Mouse (Mus musculus) kidney, adult 9 months (tissue): ENCODE data around the gene Psmd9.
A peak's percentile ranks its signal among the peaks of the same experiment; 100 is the strongest.
"Not testable (repeated sequence)": the region's sequence is repeated elsewhere in the genome, so short reads cannot be mapped to it uniquely, and the experiment has no call there.

Experiments
- DNase-seq: peaks from one replicate; pipeline ENCODE4 v3.0.0; 2022

Gene Psmd9

DNA sequence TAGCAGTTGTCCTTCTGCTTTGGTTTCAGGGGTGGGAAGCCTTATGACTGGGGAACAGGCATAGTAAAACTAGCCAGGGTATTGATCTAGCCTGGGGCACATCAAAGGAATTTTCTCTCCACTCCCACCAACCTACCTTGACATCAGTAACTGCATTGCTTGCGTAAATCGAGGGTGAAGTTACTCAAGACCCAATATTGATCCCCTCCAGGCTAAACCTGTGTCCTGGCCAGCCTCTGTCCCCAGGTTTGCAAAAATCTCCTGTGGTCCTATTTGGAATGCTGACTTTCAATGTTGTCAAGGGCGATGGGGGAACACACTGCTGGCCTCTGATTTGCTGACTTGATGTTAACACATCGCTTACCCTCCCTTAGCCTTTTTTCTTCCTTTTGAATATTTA is 27.5 kb downstream of the Psmd9 start:
- no peak for DNase-seq

DNA sequence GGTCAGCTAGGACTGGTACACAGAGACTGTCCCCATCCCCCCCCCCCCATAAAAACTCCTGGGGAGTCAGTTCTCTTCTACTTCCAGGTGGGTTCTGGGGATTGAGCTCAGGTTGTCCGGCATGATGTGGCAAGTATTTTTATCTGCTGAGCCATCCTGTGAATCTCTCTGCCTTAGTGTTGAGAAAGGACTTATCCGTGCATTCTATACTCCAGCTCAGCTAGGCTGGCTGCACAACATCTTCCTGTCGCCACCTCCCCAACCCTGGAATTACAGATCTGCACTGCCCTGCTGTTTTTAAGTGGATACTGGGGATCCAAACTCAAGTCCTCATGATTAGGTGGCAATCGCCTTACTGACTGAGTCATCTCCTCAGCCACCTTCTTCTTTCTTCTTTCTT is 29.3 kb downstream of the Psmd9 start:
- no peak for DNase-seq

DNA sequence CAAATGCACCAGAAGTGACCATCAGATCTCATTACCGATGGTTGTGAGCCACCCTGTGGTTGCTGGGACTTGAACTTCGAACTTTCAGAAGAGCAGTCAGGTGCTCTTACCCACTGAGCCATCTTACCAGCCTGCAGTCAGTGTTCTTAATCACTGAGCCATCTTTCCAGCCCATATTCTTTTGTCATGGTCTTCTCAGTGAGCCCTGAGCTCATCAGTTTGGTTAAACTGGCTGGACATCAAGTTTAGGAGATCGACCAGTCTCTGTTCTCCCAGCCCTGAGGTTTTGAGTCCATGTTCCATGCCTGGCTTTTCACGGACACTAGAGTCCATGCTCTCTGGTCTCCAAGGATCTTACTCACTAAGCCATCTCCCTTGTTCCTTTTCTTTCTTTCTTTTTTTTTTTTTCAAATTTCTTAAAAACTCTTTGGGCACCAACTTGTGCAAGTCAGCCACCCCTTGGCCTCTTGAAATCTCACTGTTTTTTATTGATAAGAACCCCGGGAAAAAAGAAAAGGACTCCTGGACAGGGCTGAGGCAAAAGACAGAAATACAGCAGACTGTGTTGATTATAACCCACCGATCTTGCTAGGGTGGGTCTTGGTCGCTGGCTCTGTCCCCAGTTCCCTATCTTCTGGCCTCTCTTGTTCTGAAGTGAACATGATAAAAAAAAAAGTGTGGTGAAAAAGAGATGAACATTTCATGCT is 31.8 kb downstream of the Psmd9 start:
- DNase-seq, result not testable (repeated sequence)

DNA sequence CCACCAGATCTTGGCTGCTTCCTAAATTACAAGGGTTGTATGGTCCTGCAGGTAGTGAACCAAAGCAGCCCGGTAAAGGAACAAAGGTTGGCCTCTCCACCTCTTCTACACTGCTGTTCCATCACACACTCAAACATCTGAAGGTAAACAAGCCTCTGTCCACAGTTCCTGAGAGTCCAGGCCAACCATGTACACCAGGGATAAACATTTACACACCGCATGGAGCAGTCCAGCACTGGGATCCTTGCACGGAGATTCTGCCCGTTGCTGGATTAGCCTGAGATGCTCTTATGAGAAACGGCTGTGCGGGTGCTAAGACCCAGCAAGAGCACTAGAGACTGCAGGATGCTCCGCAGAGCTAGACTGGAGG is 32.3 kb downstream of the Psmd9 start:
- DNase-seq, result peak; percentile 78

DNA sequence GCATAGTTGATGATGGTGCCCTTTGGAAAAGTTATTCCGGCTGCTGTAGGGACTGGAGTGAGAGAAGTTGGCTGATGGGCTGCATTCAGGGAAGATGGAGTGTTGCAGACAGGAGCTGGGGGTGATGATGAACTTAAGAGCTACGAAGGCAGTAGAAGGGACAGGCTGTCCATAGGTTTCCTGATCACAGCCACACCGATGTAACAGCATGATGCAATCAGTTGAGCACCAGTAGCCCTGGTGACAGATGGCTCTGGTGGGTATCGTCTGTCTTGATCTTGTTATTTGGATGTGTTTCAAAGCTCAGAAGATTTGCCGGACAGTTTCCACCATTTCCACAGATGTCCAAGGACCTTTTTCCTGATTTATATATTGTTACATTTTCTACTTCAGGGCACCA is 32.8 kb downstream of the Psmd9 start:
- no peak for DNase-seq

DNA sequence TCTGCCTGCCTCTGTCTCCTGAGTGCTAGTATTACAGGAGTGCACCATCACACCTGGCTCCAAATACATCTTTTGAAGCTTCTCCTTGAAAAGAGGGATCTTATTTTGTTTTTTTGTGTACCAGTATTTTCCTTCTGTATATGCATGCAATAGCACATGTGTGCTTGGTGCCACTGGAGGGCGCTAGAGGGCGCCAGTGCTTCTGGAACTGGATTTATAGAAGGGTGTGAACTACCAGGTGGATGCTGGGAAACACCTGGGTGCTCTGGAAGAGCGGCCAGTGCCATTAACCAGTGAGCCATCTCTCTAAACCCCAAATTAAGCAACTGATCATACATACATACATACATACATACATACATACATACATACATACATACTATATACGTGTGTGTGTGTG is 33.6 kb downstream of the Psmd9 start:
- not testable (repeated sequence) for DNase-seq

DNA sequence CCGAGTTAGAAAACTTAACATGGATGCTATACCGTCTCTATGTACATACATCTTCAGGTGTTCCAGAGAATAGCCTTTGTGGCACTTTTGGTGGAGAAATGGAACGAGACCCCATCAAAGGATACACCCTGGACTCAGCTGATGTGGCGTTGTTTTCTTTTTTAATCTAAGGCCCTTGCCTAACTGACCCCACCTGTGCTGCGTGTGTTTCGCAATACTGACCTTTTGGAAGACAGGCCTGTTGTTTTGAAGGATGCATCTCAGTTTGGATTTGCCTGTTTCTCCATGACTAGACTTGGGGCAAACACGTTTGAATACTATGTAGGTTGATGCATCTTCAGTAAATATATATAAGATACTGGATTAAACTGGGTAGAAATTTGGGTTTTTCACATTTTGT is 34.4 kb downstream of the Psmd9 start:
- not testable (repeated sequence) for DNase-seq

DNA sequence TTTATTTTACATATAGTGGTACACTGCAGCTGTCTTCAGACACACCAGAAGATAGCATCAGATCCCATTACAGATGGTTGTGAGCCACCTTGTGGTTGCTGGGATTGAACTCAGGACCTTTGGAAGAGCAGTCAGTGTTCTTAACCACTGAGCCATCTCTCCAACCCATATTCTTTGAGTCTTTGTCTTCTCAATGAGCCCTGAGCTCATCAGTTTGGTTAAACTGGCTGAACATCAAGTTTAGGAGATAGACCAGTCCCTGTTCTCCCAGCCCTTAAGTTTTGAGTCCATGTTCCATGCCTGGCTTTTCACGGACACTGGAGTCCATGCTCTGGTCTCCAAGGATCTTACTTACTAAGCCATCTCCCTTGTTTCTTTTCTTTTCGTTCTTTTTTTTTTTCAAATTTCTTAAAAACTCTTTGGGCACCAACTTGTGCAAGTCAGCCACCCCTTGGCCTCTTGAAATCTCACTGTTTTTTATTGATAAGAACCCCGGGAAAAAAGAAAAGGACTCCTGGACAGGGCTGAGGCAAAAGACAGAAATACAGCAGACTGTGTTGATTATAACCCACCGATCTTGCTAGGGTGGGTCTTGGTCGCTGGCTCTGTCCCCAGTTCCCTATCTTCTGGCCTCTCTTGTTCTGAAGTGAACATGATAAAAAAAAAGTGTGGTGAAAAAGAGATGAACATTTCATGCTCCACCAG is 53.3 kb downstream of the Psmd9 start:
- DNase-seq, result not testable (repeated sequence)

DNA sequence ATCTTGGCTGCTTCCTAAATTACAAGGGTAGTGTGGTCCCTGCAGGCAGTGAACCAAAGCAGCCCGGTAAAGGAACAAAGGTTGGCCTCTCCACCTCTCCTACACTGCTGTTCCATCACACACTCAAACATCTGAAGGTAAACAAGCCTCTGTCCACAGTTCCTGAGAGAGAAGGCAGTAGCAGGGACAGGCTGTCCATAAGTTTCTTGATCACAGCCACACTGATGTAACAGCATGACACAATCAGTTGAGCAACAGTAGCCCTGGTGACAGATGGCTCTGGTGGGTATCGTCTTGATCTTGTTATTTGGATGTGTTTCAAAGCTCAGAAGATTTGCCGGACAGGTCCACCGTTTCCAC is 53.8 kb downstream of the Psmd9 start:
- peak; percentile 86 for DNase-seq

DNA sequence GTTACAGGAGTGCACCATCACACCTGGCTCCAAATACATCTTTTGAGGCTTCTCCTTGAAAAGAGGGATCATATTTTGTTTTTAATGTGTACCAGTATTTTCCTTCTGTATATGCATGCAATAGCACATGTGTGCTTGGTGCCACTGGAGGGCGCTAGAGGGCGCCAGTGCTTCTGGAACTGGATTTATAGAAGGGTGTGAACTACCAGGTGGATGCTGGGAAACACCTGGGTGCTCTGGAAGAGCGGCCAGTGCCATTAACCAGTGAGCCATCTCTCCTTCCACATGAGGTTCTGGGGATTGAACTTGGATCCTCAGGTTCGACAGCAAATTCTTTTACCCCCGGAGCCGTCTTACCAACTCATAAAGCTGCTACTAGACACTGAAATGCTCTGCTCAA is 54.6 kb downstream of the Psmd9 start:
- not testable (repeated sequence) for DNase-seq

DNA sequence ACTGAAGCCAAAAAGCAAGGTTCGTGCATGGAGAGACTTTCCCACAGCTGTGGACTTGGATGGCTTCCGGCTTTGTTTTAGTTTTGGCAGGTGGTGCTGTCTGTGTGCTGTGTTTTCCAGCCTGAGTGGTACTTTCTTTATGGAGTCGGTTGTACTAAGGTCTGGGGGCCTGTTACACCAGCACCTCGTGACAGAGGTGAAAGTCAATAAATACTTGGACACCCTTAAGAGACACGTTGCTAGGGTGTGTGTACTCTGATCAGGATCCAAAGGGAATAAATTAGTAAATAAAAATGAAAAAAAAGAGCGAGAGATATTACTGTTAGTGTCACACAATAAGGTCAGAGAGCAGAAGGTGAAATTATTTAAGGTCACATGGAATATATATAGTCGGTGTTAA is 57.6 kb downstream of the Psmd9 start:
- DNase-seq, result no peak

DNA sequence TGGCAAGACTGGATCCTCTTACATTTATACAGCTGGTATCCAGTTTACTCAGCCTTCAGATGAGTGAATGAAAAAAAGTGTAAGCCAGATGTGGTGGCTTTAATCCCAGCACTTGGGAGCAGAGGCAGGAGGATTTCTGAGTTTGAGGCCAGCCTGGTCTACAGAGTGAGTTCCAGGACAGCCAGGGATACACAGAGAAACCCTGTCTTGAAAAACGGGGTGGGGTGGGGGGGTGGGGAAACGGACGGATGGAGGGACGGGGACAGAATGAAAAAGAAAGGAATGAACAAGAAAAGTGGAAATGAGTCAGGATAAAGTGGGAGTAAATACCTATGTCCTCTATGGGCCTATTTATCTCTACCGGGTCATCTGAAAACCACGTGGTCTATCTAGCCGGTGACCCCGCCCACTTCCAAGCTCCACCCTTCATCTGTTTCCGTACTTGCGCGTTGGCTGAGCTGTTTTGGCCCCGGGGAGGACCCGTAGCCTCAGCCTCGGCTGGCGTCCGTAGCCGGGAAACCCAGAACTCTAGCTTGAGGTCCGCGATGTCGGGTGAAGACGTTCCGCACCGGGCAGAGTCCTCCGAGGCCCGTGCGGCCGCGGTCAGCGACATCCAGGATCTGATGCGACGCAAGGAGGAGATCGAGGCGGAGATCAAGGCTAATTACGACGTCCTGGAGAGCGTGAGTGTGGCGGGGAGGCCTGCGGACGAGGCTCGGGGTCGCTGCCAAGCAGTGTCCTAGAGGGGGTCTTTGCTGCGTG is 58.7 kb downstream of the Psmd9 start:
- DNase-seq, result peak; percentile 97

DNA sequence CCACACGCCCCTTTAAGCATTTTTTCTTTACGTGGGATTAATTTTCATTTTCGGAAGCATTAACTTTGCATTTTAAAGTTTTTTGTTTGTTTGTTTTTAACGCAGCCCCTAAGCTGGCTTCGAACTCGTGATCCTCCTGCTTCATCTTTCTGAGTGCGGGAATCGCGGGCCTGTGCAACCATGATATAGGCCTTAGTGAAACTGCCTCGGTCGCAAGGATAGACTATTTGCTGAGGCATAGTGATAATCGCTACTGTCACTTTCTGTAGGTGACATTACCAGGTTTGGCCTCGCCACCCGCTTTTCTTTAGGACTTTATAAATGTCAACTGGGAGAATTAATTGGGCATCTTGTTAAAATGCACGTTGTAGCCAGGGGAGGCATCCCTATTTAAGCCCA is 59.3 kb downstream of the Psmd9 start:
- DNase-seq, result no peak

DNA sequence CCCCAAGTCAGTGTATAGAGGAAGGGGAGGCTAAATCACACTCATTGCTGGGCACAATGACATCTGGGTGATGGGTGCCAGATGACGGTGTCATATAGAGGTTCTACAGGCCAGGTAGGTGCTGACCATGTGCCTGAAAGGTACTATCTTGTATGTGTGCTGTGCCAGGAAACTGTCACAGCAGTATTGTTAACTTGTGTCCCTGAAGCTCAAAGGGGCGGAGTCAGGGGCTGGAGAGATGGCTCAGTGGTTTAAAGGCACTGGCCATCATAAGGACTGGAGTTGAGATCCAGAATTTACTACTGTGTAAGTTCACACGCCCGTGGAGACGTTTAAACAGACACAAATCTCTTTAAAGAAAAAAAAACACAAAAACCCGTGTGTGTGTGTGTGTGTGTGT is 60.1 kb downstream of the Psmd9 start:
- no peak for DNase-seq

DNA sequence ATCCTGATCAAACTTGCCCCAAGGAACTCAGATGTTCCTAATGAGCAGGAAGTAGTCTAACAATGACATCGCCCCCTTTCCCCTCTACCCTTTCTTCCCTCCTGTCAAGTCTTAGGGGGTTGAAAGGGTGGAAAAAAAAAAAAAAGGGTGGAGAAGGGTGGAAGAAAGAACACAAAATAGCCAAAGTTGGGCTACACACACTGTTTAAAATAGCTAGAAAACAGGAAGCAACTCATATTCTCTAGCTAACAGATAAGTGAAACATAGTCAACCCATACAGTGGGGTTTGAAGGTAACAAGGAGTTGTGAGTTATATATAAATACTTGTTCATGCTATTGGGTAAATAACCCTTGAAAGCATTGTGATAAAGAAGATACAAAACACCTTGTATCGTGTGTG is 63.0 kb downstream of the Psmd9 start:
- no peak for DNase-seq

DNA sequence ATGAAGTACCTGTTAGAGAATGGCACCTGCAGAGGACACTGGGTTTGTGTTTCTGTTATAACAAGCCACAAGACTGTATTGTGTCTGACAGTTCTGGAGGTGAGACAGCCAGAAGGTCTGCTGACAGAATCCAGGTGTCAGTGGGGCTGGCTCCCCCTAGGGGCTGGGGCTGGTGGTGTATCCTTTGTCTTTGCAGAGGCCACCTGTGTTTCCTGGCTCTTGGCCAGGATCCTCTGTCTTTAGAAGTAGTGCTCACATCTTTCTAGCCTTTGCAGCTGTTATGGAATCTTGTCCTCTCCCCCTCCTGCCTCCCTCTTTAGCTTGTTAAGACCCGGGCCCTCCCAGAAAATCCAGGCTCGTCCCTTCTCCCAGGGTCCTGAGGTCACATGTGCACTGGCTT is 66.5 kb downstream of the Psmd9 start:
- peak; percentile 75 for DNase-seq

DNA sequence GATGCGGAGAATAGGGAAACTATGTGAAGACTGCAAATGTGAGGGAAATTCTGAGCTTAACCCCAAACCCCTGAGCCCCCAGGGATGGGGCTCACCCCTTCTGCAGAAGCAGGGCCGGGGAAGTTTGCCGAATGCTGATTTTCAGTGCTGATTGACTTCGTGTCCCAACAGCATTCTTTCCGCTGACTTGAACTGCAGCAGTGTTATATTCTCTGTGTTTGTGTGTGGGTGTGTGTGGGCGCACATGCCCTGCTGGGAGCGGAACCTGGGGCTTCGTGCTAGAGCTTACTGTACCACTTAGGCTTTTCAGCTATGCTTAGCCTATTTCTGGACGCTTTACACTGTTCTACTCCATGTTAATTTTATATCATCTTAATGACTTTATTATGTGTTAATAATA is 67.2 kb downstream of the Psmd9 start:
- no peak for DNase-seq

DNA sequence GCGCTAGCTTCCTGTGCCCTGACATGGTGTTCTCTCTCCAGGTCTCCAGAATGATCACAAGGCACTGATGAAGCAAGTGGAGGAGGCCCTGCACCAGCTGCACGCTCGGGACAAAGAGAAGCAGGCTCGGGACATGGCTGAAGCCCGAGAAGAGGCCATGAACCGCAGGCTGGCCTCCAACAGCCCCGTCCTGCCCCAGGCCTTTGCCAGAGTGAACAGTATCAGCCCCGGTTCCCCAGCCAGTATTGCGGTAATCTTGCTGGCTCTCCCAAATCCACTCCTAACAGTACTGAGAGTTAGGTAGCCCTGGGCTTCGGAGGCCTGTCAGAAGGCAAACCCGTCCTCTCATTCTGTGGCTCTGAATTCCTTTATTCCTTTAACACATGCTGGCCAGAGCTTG is 70.3 kb downstream of the Psmd9 start:
- DNase-seq, result no peak

DNA sequence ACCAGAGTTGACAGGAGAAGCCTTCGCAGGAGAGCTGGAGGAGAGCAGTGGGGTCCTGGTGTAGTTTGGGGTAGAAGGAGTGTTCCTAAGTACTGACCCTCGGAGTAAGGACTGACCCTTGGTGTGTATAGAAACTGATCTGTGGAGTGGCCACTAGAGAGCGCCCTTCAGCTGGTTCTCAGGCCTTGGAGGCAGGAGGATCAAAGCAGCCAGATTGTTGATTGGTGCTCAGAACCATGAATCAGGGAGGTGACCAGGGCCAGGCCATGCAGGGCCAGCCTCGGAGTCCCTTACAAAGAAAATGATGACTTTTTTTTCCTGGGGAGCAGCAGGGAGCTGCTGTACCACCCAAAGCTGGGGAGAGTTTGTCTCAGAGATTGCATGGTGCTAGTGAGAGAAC is 76.3 kb downstream of the Psmd9 start:
- DNase-seq, result peak; percentile 45

DNA sequence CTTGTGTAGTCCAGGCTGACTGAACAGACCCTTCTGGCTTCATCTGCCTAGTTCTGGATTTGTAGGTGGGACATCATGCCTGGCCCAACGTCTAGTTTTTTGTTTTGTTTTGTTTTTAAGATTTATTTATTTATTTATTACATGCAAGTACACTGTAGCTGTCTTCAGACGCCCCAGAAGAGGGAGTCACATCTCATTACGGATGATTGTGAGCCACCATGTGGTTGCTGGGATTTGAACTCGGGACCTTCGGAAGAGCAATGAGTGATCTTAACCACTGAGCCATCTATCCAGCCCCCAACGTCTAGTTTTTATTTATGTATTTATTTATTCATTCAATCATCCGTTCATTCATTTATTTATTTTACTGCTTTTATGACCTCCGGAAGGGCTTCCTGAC is 82.2 kb downstream of the Psmd9 start:
- no peak for DNase-seq

DNA sequence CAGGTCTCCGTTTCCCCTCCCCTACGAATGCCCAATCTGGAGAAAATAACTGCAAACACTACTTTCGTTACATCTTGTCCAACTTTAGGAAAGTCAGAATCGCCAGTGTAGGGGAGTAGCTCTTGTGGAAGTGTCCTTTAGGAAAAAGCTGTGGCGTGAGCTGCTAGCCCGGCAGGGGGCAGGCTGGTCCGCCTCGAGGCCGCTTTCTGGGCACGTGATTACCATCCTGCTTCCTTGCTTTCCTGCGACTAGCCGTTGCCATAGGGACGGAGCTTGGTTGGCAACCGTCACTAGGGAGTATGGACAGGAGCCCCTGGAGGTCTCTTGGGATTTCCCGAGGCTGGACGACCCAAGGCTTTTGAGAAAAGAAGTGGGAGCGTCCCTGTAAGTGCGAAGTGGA is 82.6 kb downstream of the Psmd9 start, which contains the start of gene Wdr66:
Gene Wdr66 (plus strand): TSS at position 269 of the 400 bp plus-strand sequence.
- DNase-seq, result peak; percentile 90

DNA sequence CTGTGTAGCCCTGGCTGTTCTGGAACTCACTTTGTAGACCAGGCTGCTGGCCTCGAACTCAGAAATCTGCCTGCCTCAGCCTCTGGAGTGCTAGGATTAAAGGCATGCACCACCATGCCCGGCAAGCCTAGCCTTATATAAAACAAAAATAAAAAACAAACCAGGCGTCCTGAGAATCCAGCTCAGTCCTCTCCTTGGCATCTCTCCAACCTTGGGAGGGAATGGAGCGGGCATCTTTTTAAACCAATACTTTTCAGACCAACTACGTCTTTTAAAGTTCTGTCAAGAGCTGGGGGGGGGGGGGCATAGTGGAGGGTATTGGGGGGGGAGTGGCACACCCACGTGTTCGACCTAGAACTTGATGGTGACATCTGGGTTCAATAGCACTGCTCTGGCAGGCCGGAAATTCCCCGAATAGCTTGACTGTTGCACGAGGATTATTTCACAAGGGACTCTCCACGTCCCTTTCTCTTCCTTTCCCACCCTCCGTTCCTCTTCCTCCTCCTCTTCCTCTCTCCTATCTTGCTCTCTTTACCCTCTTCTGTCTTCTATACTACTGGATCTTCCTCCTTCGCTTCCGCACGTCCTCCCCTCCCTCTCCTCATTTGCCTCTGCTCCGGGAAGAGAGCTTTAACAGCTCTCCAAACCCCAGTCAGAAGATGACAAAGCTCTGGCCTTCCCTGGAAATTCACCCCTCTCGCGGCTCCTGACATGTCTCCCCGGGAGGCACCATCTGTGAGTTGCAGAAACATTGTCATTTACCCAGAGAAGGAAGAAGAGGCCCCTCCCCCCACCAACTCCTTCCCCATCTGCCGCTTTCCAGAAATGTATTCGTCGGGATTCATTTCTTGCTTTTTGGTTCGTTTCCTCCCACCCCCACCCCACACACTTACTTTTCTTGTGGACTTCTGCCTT is 87.9 kb downstream of the Psmd9 start:
- peak; percentile 22 for DNase-seq

DNA sequence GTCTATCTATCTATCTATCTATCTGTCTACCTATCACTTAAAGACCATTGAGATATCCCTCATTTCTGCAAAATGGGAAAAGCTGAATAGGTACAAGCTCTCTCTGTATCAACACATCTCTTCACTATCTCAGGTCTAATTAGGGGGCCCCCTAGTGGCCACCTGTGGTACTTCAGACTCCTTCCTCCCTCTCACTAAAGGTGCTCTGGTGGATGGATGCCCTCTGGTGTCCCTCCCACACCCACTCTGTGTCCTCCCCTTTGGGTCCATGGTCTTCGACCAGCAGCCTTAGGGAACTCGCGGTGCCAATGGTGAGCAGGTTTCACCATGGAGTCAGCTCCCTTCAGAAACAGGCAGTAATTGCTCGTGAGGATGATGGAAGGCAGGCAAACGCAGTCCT is 89.8 kb downstream of the Psmd9 start:
- peak; percentile 83 for DNase-seq
